Mouse (Mus musculus) forebrain, embryonic 10.5 days (tissue): ENCODE results near the gene Gm20532. TPM values are rescaled to one million over a fixed set of nuclear protein-coding genes. Genes with fewer than 3 reads are reported as not detected.

Source experiments
- DNase-seq: peaks from one replicate; pipeline ENCODE4 v3.0.0-alpha.2; 2017; ENCODE audit warnings: low spot score; ENCODE audit errors: extremely low spot score
- H3K27ac ChIP-seq: fragments of 300-500 bp; sonication (generic); 2 replicates; pipeline ENCODE4 v1.5.1; 2016; ENCODE audit warnings: mild to moderate bottlenecking
- H3K27me3 ChIP-seq: fragments of 300-500 bp; sonication (generic); 2 replicates; pipeline ENCODE4 v1.6.1; 2016; ENCODE audit warnings: mild to moderate bottlenecking; ENCODE audit not compliant: poor library complexity, severe bottlenecking
- H3K36me3 ChIP-seq: fragments of 300-500 bp; sonication (generic); replicated peaks from 2 replicates; pipeline ENCODE4 v1.6.1; 2016; ENCODE audit warnings: mild to moderate bottlenecking, moderate library complexity
- H3K4me1 ChIP-seq: fragments of 300-500 bp; sonication (generic); 2 replicates; pipeline ENCODE4 v1.6.1; 2016
- H3K4me3 ChIP-seq: fragments of 300-500 bp; sonication (generic); 2 replicates; pipeline ENCODE4 v1.5.1; 2016; ENCODE audit warnings: mild to moderate bottlenecking, moderate library complexity
- H3K9me3 ChIP-seq: fragments of 300-500 bp; sonication (generic); 2 replicates; pipeline ENCODE4 v1.6.1; 2016; ENCODE audit warnings: mild to moderate bottlenecking, moderate library complexity
- WGBS: fragments of 180-500 bp; shearing (Covaris S2); methylation state at CpG from one replicate; pipeline ENCODE4 v1.1.7; 2016; 5-methylcytosine and 5-hydroxymethylcytosine counted together
- polyA plus RNA-seq: library from polyadenylated mRNA; unstranded; fragments of >200 nt; fragmentation: Nextera tagmentation; extraction: Ambion mirVana; gene quantifications from 2 replicates; pipeline ENCODE4 v1.2.1, GENCODE M21; 2016

Gene Gm20532
- polyA plus RNA-seq, 1 experiment from 2014 or later, result not detected

DNA sequence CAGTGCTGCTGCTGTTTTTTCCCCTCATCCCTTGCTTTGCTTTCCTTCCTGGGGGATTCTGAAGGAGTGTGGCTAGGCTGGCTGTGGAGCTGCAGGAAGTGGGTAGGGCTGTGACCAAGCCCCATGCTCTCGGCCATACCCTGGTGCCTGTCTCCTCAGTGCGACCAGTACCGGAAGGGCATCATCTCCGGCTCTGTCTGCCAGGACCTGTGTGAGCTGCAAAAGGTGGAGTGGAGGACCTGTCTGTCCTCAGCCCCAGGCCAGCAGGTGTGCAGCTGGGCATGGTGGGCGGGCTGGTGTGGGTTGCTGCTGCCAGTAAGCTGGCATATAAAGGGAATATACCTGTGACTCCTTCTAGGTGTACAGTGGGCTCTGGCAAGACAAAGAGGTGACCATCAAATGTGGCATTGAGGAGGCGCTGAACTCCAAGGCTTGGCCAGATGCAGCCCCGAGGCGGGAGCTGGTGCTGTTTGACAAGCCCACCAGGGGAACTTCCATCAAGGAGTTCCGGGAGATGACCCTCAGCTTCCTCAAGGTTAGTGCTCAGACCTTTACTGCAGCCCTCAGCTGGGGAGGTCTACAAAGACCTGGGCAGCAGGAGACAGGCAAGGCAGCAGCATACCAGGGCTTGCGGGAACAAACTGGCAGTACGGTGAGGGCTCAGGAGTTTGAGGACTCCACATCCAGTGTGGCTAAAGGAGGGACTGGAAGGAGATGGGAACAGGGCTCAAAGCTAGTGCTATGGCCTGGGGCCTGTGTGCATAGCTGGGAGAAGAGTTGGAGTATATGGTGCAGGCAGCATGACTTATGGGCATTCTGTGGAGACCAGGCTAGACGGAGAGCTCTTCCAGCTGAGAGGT lies 48.4 kb downstream of the Gm20532 start:
- no peak for DNase-seq
- no peaks in the 10 kb centered on the region for H3K27me3 ChIP-seq
- peaks cover 72% of the 10 kb centered on the region for H3K36me3 ChIP-seq
- H3K9me3 ChIP-seq, result no peaks in the 10 kb centered on the region
- H3K4me1 ChIP-seq, result peaks cover 72% of the 10 kb centered on the region
- peak overlapping the region; percentile 44 for H3K27ac ChIP-seq
- no peak overlapping the region for H3K4me3 ChIP-seq
- WGBS, result 73% methylated on average over 12 of the region's 12 CpGs

GRCm38 (mm10) chr2:26635489-26636324 lies 49.3 kb downstream of the Gm20532 start:
- 68% methylated on average over 21 of the region's 21 CpGs for WGBS
- Histone ChIP-seq H3K36me3 (peaks cover 72% of the 10 kb centered on the region), H3K9me3 (no peaks in the 10 kb centered on the region), H3K4me1 (peaks cover 72% of the 10 kb centered on the region), H3K4me3 (0 out of 2 replicates have a peak overlapping the region, but pooled peaks have one; percentile 13), H3K27ac (no peak overlapping the region), H3K27me3 (no peaks in the 10 kb centered on the region)
- no peak for DNase-seq

DNA sequence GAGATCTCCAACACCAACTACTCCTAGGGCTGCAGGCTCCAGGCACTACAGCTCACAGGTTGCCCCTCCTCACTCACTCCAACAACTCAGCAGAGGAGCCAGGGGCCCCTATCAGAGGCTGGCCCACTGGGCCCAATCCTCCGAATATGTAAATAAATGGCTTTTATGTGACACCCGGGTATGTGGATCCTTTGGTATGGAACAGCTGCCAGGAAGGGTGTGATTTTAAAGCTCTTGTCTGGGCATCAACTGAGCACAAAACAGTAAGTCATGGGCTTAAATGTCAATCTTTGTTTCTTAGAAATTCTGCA lies 49.8 kb downstream of the Gm20532 start:
- Histone ChIP-seq H3K4me3 (no peak overlapping the region), H3K27ac (no peak overlapping the region), H3K9me3 (no peaks in the 10 kb centered on the region), H3K27me3 (no peaks in the 10 kb centered on the region), H3K36me3 (peaks cover 72% of the 10 kb centered on the region), H3K4me1 (peaks cover 71% of the 10 kb centered on the region)
- 67% methylated on average over 2 of the region's 2 CpGs for WGBS
- DNase-seq, result no peak

DNA sequence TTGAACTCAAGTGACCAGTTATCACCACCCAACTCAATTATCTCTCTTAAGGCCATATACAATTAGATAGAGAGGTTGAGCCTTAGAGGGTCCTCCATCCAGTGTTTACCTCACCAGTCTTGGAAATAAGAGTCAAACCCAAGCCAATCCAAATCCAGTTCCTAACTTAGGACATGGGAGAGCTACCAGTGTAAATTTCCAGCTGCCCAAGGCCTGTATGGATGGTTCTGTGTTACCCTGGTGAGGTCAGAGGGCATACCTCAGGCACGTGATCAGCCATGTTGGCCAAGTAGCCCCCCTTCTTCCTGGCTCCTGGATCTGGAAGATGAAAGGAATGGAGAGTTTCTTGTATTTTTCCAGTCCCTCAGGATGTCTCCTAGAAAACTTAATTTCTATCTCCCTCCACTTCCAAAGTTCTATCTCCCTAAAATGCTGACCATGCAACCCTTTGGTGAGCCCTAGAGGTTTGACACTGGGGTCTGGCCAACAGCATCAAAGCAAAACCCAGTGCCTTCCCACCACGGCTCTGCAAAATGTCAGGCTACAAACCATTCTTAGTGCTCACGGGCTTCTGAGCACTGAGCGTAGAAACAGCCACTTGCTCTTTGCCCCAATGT lies 51.0 kb downstream of the Gm20532 start:
- Histone ChIP-seq H3K27me3 (no peaks in the 10 kb centered on the region), H3K4me1 (peaks cover 67% of the 10 kb centered on the region), H3K36me3 (peaks cover 68% of the 10 kb centered on the region), H3K9me3 (no peaks in the 10 kb centered on the region), H3K4me3 (peak overlapping the region; percentile 79; the same call in 1 of the 2 replicates), H3K27ac (no peak overlapping the region)
- no peak for DNase-seq
- 88% methylated on average over 4 of the region's 4 CpGs for WGBS

GRCm38 (mm10) chr2:26638039-26638438 lies 51.6 kb downstream of the Gm20532 start:
- H3K9me3 ChIP-seq, result no peaks in the 10 kb centered on the region
- H3K4me1 ChIP-seq, result peaks cover 61% of the 10 kb centered on the region
- peak overlapping the region; percentile 79 for H3K4me3 ChIP-seq
- 87% methylated on average over 5 of the region's 5 CpGs for WGBS
- no peaks in the 10 kb centered on the region for H3K27me3 ChIP-seq
- peaks cover 62% of the 10 kb centered on the region for H3K36me3 ChIP-seq
- peak overlapping the region; percentile 93 for H3K27ac ChIP-seq
- DNase-seq, result no peak

- Histone ChIP-seq H3K27me3 (no peaks in the 10 kb centered on the region), H3K4me1 (peaks cover 58% of the 10 kb centered on the region), H3K4me3 (peak overlapping the region; percentile 79), H3K27ac (peak overlapping the region; percentile 93), H3K9me3 (no peaks in the 10 kb centered on the region), H3K36me3 (peaks cover 57% of the 10 kb centered on the region)
- DNase-seq, result no peak
- 77% methylated on average over 5 of the region's 5 CpGs for WGBS
These were observed 52.1 kb downstream of the Gm20532 start for GRCm38 (mm10) chr2:26638572-26638971.

GRCm38 (mm10) chr2:26639083-26639482 lies 52.6 kb downstream of the Gm20532 start:
- Histone ChIP-seq H3K27me3 (no peaks in the 10 kb centered on the region), H3K36me3 (peaks cover 52% of the 10 kb centered on the region), H3K4me1 (peaks cover 53% of the 10 kb centered on the region), H3K4me3 (peak overlapping the region; percentile 79), H3K27ac (peak overlapping the region; percentile 93), H3K9me3 (no peaks in the 10 kb centered on the region)
- DNase-seq, result no peak
- WGBS, result 15% methylated on average over 8 of the region's 8 CpGs

GRCm38 (mm10) chr2:26639838-26640830 lies 53.7 kb downstream of the Gm20532 start:
- Histone ChIP-seq H3K36me3 (peaks cover 41% of the 10 kb centered on the region), H3K9me3 (no peaks in the 10 kb centered on the region), H3K27me3 (no peaks in the 10 kb centered on the region), H3K27ac (peak overlapping the region; percentile 93), H3K4me3 (peak overlapping the region; percentile 79), H3K4me1 (peaks cover 42% of the 10 kb centered on the region)
- 4% methylated on average over 49 of the region's 49 CpGs for WGBS
- DNase-seq, result peak; percentile 97

DNA sequence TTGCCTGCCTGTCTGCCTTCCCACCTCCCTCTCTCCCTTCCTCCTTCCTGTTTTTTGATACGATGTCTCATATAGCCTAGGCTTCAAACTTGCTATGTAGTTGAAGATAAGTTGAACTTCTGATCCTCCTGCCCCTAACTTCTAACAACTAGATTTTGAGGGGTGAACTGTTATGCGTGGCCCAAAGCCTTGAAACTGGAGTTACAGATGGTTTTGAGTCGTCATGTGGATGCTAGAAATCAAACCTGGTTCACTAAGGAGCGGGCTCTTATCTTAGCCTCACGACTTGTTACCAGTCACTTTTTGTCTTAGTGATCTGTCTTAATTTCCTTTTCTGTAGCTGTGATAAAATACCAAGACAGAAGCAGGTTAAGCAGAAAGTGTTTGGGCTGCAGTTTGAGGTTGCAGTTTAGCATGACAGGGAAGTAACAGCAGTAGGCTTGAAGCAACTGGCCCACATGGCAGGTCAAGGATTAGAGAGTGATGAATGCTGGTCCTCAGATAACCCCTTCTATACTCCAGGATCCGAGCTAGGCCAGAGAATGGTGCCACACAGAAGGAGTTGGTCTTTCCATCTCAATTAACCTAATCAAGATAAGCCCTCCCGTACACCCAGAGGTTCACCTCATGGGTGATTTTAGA lies 54.7 kb downstream of the Gm20532 start:
- no peaks in the 10 kb centered on the region for H3K9me3 ChIP-seq
- peak overlapping the region; percentile 93; the same call in 1 of the 2 replicates for H3K27ac ChIP-seq
- peaks cover 32% of the 10 kb centered on the region for H3K4me1 ChIP-seq
- H3K36me3 ChIP-seq, result peaks cover 31% of the 10 kb centered on the region
- H3K4me3 ChIP-seq, result no peak overlapping the region
- no peak for DNase-seq
- 86% methylated on average over 7 of the region's 7 CpGs for WGBS
- no peaks in the 10 kb centered on the region for H3K27me3 ChIP-seq

- H3K27ac ChIP-seq, result no peak overlapping the region
- H3K36me3 ChIP-seq, result peaks cover 3% of the 10 kb centered on the region
- DNase-seq, result no peak
- H3K4me3 ChIP-seq, result no peak overlapping the region
- H3K4me1 ChIP-seq, result peaks cover 12% of the 10 kb centered on the region
- H3K27me3 ChIP-seq, result no peaks in the 10 kb centered on the region
- 79% methylated on average over 2 of the region's 2 CpGs for WGBS
- H3K9me3 ChIP-seq, result no peaks in the 10 kb centered on the region
These were observed 57.5 kb downstream of the Gm20532 start for GRCm38 (mm10) chr2:26643942-26644341.

- Histone ChIP-seq H3K27ac (no peak overlapping the region), H3K4me1 (no peaks in the 10 kb centered on the region), H3K4me3 (peak overlapping the region; percentile 11; the same call in 1 of the 2 replicates), H3K9me3 (no peaks in the 10 kb centered on the region), H3K27me3 (no peaks in the 10 kb centered on the region), H3K36me3 (no peaks in the 10 kb centered on the region)
- DNase-seq, result peak; percentile 84
- WGBS, result 36% methylated on average over 3 of the region's 3 CpGs
These were observed 60.3 kb downstream of the Gm20532 start for GRCm38 (mm10) chr2:26646643-26647293.
